Mouse (Mus musculus): Measurements from ENCODE around the gene Ebf4. TPM values are rescaled to one million over a fixed set of nuclear protein-coding genes. Genes with fewer than 3 reads are reported as not detected.

The Ebf4 gene
- total RNA-seq (2021), result 1 to 10 TPM; 1.5 to 1.9 TPM
- long read RNA-seq, experiment 1, partial matches to known transcripts, result 0 of 2 reads
- long read RNA-seq, experiment 1, other reads (novel, unspliced or antisense), result 1 of 2 reads
- long read RNA-seq, experiment 2, result 0 reads

GRCm38 (mm10) chr2:130294936-130295277 is at the start of gene Ebf4:
TSS of gene Ebf4 (plus strand) at chr2:130295169.
- DNase-seq, result peak; percentile 63

GRCm38 (mm10) chr2:130246912-130247311 is 48.1 kb upstream of the Ebf4 start:
- DNase-seq, result no peak

DNA sequence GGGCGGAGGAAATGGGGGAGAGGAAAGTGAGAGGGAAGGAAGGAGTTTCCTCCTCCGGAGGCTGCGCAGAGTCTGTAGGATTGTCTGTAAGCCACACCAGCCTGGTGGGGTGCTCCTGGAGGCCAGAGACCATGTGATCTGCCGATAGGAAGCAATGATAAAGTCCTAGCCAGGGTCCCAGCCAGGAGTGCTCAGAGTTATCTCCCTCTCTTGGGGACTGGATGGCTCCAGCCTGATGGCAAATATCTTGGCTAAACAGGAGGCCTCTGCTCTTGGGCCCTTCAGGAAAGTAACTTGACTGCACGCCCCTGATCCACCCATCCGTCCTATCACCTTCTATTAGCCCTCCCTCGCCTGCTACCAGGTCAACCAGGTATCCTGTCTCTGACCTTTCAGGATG is 46.7 kb upstream of the Ebf4 start:
- no peak for DNase-seq

DNA sequence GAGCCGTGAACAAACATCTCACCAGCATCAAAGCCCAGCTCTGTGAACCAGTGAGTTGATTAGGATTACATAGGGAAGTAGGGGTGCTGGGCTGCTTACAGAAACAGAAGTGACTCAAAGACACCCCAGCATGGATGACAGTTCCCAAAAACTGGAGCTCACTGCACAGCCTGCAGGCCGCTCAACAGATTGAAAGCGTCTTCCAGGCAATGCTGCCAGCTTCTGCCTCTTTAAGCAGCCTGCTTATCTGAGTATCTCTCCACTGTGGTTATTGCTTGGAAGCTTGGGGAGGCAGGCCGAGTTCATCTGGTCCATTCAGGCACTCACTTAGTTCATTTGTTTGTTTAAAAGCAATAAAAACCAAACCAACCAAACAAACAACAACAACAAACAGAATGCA is 38.2 kb upstream of the Ebf4 start:
- no peak for DNase-seq

GRCm38 (mm10) chr2:130260822-130261221 is 34.1 kb upstream of the Ebf4 start:
- no peak for DNase-seq

DNA sequence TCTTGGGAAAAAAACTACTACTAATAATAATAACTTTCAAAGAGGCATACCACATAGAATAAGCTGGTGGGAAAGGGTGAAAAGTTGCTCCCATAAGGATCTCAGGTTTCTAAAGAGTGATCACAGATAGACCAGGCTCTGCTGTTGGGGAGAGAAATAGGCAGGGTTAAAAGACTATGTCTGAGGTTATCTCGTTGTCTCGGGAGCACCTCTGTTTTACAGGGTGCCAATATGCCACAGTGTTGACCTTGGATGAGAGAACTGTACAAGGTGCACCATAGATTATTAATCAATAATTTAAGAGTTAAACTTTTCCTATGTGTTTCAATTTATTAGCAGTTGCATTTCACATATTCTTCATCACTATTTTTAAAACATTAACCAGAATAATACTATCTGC is 33.1 kb upstream of the Ebf4 start:
- DNase-seq, result no peak

- no peak for DNase-seq
Observed at GRCm38 (mm10) chr2:130262398-130262797, 32.6 kb upstream of the Ebf4 start.

DNA sequence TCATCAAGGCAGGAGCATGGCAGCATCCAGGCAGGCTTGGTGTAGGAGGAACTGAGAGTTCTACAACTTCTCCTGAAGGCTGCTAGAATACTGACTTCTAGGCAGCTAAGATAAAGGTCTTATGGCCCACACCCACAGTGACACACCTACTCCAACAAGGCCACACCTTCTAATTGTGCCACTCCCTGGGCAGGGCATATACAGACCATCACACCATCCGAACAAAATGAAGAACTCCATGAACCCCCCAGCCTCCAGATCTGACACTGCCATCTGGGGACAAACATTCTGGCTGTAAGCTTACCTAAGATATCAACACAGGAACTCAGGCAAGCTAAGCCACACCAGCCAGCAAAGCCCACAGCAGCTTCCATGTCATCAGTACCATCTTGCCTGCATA is 29.4 kb upstream of the Ebf4 start:
- DNase-seq, result no peak

DNA sequence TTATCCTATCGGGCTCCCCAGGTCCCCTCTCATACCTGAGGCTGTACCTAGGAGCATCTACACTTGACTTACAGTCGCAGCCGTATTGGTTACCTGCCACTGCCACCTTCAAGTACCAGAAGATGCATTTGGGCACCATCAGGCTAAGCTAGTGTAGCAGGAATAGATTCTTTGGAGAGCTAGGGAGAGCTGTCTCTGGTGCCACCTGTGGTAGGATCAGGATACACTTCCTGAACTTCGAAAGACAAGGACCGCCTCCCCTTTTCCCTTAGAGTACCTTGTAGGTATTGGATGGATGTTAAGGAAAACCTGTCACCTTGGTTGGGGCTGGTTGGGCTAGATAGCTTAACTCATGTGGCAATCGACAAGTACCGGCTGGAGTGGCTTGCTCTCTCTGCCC is 26.9 kb upstream of the Ebf4 start:
- no peak for DNase-seq

- DNase-seq, result no peak
Observed at GRCm38 (mm10) chr2:130273732-130274131, 21.2 kb upstream of the Ebf4 start.

DNA sequence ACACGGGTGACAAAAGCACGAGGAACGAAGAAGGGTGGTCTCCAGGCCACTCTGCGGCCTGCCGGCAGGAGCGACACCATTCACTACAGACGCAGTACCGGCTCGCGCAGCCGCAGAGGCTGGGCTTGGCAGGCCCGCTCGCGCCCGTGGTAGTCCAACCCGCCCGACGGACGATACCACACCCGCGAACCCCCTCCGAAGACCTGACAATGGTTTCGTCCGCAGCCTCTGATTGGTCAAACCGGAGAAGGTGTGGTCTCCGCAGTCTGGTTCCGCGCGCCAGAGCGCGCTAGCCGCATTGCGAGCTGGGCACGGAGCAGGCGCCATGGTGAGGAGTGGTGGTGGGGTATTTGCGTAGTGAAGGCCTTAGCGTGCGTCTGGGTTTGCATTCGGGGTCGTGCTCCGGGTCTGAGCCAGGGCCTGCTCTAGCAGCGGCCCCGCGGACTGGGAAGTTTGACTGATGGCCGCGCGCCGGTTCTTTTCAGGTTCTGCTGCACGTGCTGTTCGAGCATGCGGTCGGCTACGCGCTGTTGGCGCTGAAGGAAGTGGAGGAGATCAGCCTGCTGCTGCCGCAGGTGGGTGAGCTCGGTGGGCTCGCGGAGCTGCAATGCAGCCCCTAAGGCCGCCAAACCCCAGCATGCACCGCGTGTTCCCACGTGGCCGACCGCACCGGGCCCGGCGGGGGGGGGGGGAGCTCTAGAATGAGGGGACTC is 20.7 kb upstream of the Ebf4 start, which contains the start of gene Nop56:
Gene Nop56 (plus strand): TSS at position 282 of the 713 bp plus-strand sequence.
- peak; percentile 97 for DNase-seq

GRCm38 (mm10) chr2:130274862-130275261 is 20.1 kb upstream of the Ebf4 start:
- no peak for DNase-seq

DNA sequence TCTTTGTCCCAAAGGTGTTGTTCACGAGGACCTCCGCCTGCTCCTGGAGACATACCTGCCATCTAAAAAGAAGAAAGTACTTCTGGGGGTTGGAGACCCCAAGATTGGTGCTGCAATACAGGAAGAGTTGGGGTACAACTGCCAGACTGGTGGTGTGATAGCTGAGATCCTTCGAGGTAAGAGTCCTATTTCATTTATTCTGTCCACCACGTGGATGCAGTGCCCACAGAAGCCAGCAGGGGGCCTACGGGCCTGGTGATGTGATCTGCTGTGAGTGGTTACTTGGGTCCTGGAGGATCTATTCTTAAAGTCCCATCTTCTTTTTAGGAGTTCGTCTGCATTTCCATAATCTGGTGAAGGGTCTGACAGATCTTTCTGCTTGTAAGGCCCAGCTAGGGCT is 19.3 kb upstream of the Ebf4 start:
- DNase-seq, result peak; percentile 68

DNA sequence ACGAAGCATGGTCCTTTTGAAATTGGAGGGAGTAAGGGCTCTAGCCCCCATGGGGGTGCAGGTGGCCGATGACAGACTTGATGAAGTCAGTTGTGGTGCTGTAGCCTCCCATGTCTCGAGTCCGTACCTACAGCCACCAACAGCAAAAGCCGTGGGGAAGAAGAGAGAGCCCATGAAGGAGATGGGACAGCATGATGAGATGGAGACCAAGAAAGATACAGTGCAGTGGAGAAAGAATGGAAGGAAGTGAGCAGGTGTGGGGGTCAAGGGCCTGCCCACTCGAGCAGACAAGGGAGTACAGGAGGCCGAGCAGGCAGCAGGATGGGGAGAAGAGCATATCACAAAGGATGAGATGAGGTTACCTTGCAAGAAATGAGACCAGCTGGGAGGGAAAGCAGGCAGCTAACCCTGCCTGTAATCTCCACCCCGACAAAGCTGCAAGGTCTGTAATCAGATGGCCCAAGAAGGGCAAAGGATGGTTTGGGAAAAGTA is 15.3 kb upstream of the Ebf4 start:
- DNase-seq, result no peak

DNA sequence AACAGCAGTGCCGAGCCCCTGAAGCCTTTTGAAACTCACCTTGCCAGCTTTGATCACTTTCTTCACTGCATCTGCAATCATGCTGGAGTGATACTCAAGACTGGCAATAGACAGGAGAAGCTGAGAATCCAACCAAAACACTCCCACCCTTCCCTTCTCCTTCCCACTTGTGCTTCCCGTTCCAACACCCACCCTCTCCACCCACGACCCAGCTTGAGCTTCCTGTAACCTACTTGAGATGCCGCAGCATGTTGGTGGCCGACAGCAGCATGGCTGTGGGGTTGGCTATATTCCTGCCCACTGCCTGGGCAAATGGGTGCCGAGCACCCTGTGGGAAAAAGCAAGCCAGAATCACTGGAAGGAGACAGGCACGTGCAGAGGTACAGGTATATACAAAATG is 14.7 kb upstream of the Ebf4 start:
- no peak for DNase-seq

GRCm38 (mm10) chr2:130280818-130281217 is 14.2 kb upstream of the Ebf4 start:
- no peak for DNase-seq

DNA sequence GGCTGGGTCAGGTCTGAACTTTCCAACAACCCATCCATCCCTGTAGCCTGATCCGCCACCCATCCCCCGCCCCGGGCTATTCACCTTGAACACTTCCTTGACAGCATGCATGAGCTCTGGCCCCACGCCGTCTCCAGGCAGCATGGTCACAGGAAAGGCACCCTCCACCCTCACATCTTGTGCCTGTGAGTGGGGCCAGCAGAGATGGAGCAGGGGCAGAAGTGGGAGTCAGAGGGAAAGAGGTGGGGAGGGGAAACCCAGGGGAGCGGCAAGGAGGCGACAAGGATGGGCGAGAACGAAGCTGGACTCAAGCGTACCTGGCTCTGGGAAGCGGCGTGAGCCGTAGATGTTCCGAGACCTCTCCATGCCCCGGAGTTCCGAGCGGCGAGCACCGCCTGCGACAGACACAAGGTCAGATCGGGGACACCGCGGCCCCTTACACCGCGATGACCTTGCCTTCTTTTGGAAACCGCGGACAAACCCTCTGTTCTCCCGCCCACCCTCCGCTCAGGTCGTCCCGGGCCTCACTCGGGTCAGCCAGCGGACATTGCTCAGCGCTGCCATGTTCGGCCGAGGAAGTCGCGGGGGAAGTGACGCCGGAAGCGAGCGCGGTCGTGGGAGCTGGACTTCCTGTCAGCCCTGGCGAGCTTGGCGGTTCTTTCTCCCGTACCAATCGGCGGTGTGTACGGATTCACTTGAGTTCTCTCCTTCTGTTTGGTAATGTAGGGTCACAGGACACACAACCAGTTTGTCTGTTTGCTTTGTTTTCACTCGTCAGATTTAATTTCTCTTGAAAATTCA is 10.9 kb upstream of the Ebf4 start, which contains the start of gene Idh3b:
Gene Idh3b (minus strand): TSS at position 694 of the 801 bp plus-strand sequence.
- peak; percentile 90 for DNase-seq

DNA sequence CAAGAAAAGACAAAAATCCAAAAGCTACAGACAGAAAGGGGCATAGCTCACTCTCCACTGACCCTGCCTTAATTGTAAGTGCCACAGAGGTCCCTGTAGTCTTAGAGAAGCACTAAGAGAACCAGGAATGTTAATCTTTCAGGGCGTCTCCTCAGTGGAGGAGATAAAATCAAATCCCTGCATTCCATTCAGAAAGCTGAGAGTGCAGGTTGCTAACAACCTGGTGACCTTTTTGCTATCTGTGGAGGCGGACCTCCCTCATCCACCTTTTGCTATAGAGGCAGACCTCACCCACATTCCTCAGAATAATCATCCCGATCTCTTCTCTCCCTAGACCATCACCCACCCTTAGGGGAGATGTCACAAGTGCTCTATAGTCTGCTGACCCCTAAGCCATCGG is 5.9 kb upstream of the Ebf4 start:
- no peak for DNase-seq

DNA sequence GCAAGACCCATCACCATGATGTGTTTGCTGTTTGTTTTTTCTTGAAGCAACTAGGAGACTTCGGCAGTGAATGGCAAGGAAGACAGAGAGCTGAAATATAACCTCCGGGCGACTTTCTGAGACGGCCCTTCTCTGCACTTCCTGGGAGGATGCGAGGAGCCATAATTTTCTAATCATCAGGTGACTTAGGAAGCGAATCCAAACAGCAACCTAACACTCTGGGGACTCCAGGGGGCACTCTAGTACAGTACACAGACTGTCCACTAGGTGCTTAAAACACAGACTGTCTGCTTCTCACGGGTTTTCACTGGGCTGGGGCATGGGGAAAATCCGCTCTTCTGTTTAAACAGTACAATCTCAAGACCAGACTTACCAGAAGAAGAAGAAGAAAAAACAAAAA is 3.5 kb upstream of the Ebf4 start:
- DNase-seq, result peak; percentile 53

- DNase-seq, result no peak
Observed at GRCm38 (mm10) chr2:130293009-130293408, 2.0 kb upstream of the Ebf4 start.

DNA sequence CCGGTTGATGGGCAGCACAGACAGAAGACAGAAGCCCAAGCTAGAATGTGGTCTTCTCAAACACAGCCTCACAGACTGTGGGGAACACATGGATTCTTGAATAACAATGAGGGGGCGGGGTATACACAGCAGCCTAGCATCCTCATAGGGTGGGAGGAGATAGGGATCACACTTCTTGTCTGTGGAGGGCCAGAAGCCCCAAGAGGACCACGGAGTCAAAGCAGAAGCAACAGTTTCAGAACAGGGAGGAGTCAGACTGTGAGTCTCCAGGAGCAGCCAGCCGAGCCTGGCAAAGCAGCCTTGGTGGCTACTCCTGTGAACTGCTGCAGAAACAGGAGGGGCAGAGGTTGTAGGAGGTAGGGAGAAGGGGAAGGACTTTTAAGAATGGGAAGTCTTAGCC is 1.5 kb upstream of the Ebf4 start:
- DNase-seq, result no peak

GRCm38 (mm10) chr2:130294218-130294935 is 592 bp upstream of the Ebf4 start:
- no peak for DNase-seq
